Mouse (Mus musculus): ENCODE data around the gene Ciart. TPM values are rescaled to one million over a fixed set of nuclear protein-coding genes. Genes with fewer than 3 reads are reported as not detected.
A peak's percentile ranks its signal among the peaks of the same experiment; 100 is the strongest.

Ciart gene
- polyA plus RNA-seq, 1 experiment: 4.4 TPM

DNA sequence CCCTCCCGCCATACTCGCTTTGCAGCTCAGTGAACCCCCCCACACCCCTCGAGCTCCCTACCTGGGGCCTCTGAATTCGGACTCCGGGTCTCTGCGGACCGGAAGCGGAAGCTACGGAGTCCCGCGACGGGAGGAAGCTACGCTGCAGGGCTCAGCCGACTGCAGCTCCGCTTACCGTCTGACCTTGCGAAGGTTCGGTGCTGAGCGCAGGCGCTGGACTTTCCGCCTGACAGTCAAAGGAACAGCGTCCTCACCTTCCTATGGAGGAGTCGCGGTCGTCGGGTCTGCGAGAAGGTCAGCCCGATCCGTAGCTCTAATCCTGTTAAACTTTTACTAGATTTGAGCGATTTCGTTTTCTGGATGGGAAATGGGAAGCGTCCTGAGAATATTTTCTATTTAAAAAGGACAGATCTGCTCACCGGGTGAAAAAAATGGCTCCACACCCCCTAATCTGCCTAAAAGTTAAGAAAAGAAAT is 10.6 kb downstream of the Ciart start, which contains the start of gene Mrps21:
Gene Mrps21 (minus strand): TSS at position 128 of the 476 bp plus-strand sequence.
- Histone ChIP-seq H3K79me3 (ENCODE audit: low read depth) (peaks cover 13% of the 10 kb centered on the region), H3K27me3 (ENCODE audit: control insufficient read depth, insufficient read depth, insufficient read length) (no peaks in the 10 kb centered on the region), H3K36me3 (ENCODE audit: control insufficient read depth, insufficient read depth) (peaks cover 10% of the 10 kb centered on the region), H3K79me2 (ENCODE audit: control insufficient read depth, insufficient read depth) (peaks cover 63% of the 10 kb centered on the region), H3K4me3 (ENCODE audit: insufficient read depth, poor library complexity, severe bottlenecking) (peak within 1 kb of the TSS; percentile 70), H3ac (ENCODE audit: control insufficient read depth, insufficient read length, low read depth) (peak within 1 kb of the TSS; percentile 18)
- no peak for TF ChIP-seq CTCF (IDR thresholded peaks at IDR 0.05; ENCODE audit: control insufficient read depth, insufficient read depth, insufficient read length)
- no peak for TF ChIP-seq USF1 (IDR thresholded peaks at IDR 0.05; ENCODE audit: low read depth)
- TF ChIP-seq MYOG (IDR thresholded peaks at IDR 0.05; ENCODE audit: control insufficient read depth, extremely low read depth, insufficient read length): no peak
- no peak for TF ChIP-seq MAX (IDR thresholded peaks at IDR 0.05)
- TF ChIP-seq CEBPB (IDR thresholded peaks at IDR 0.05; ENCODE audit: low read depth): no peak
- TF ChIP-seq MYOD1 (IDR thresholded peaks at IDR 0.05; ENCODE audit: control insufficient read depth, insufficient read length, low read depth): no peak
- TF ChIP-seq FOSL1 (IDR thresholded peaks at IDR 0.05; ENCODE audit: insufficient read depth, low read length, poor library complexity, severe bottlenecking): no peak

DNA sequence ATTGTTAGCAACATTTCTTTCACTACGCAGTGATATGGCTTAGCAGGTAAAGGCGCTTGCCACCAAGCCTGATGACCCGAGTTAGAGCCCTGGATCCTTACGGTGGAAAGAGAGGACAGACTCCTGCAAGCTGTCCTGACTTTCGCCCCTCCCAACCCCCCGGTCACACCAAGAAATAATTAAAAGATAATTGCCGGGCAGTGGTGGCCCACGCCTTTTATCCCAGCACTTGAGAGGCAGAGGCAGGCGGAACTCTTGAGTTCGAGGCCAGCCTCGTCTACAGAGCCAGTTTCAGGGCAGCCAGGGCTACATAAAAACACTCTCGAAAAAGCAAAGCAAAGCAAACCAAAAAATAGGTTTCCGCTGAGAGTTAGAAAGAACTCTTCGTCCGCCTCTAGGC is 11.1 kb downstream of the Ciart start:
- no peak for TF ChIP-seq USF1 (IDR thresholded peaks at IDR 0.05; ENCODE audit: low read depth)
- TF ChIP-seq MYOG (IDR thresholded peaks at IDR 0.05; ENCODE audit: control insufficient read depth, extremely low read depth, insufficient read length): no peak
- TF ChIP-seq MYOD1 (IDR thresholded peaks at IDR 0.05; ENCODE audit: control insufficient read depth, insufficient read length, low read depth): no peak
- TF ChIP-seq CTCF (IDR thresholded peaks at IDR 0.05; ENCODE audit: control insufficient read depth, insufficient read depth, insufficient read length): no peak
- TF ChIP-seq CEBPB (IDR thresholded peaks at IDR 0.05; ENCODE audit: low read depth): no peak
- TF ChIP-seq FOSL1 (IDR thresholded peaks at IDR 0.05; ENCODE audit: insufficient read depth, low read length, poor library complexity, severe bottlenecking): no peak
- no peak for TF ChIP-seq MAX (IDR thresholded peaks at IDR 0.05)
- H3K79me2 ChIP-seq (ENCODE audit: control insufficient read depth, insufficient read depth): peaks cover 63% of the 10 kb centered on the region
- H3K79me3 ChIP-seq (ENCODE audit: low read depth): peaks cover 13% of the 10 kb centered on the region
- H3K27me3 ChIP-seq (ENCODE audit: control insufficient read depth, insufficient read depth, insufficient read length): no peaks in the 10 kb centered on the region
- H3ac ChIP-seq (ENCODE audit: control insufficient read depth, insufficient read length, low read depth): peak overlapping the region; percentile 10
- peaks cover 13% of the 10 kb centered on the region for H3K36me3 ChIP-seq (ENCODE audit: control insufficient read depth, insufficient read depth)
- peak overlapping the region; percentile 70 for H3K4me3 ChIP-seq (ENCODE audit: insufficient read depth, poor library complexity, severe bottlenecking)

DNA sequence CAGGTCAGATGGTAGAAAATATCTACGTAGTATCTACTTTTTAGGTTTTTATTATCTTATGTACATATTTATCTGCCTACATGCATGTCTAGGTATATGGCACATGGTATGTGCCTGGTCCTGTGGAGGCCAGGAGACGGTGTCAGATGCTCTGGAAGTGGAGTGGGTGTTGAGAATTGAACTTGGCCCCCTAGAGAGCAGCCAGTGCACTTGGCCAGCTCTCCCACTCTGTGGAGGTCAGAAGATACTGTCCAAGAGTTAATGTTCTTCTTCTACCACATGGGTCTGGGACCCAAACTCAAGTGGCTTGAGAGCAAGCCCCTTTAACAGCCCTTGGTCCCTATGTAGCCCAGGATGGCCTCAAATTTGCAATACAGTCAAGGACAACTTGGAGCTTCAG is 14.6 kb downstream of the Ciart start:
- Histone ChIP-seq H3K27me3 (ENCODE audit: control insufficient read depth, insufficient read depth, insufficient read length) (no peaks in the 10 kb centered on the region), H3K4me3 (ENCODE audit: insufficient read depth, poor library complexity, severe bottlenecking) (no peak overlapping the region), H3K36me3 (ENCODE audit: control insufficient read depth, insufficient read depth) (peaks cover 18% of the 10 kb centered on the region), H3K79me2 (ENCODE audit: control insufficient read depth, insufficient read depth) (peaks cover 48% of the 10 kb centered on the region), H3K79me3 (ENCODE audit: low read depth) (peaks cover 13% of the 10 kb centered on the region), H3ac (ENCODE audit: control insufficient read depth, insufficient read length, low read depth) (no peak overlapping the region)
- no peak for TF ChIP-seq CTCF (IDR thresholded peaks at IDR 0.05; ENCODE audit: control insufficient read depth, insufficient read depth, insufficient read length)
- TF ChIP-seq FOSL1 (IDR thresholded peaks at IDR 0.05; ENCODE audit: insufficient read depth, low read length, poor library complexity, severe bottlenecking): no peak
- TF ChIP-seq CEBPB (IDR thresholded peaks at IDR 0.05; ENCODE audit: low read depth): no peak
- no peak for TF ChIP-seq MYOG (IDR thresholded peaks at IDR 0.05; ENCODE audit: control insufficient read depth, extremely low read depth, insufficient read length)
- TF ChIP-seq MAX (IDR thresholded peaks at IDR 0.05): no peak
- TF ChIP-seq MYOD1 (IDR thresholded peaks at IDR 0.05; ENCODE audit: control insufficient read depth, insufficient read length, low read depth): no peak
- TF ChIP-seq USF1 (IDR thresholded peaks at IDR 0.05; ENCODE audit: low read depth): no peak

DNA sequence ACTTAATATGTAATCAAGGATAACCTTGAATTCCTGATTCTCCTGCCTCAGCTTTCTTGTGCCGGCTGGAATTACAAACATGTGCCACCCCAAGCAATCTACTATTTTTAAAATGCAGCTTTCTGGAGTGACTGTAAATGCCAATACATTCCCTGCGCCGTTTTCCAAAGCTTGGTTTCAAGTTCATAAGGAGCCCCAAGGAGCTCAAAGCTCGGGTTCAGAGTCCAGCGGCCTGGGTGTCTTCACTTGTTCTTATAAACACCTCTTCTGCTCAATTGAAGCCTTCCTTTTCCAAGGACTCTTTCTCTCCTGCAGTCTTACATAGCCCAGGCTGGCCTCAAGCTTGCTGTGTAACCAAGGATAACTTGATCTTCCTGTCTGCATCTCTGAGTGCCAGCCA is 16.0 kb downstream of the Ciart start:
- TF ChIP-seq USF1 (IDR thresholded peaks at IDR 0.05; ENCODE audit: low read depth) (no peak), CEBPB (IDR thresholded peaks at IDR 0.05; ENCODE audit: low read depth) (no peak), MYOD1 (IDR thresholded peaks at IDR 0.05; ENCODE audit: control insufficient read depth, insufficient read length, low read depth) (no peak), MYOG (IDR thresholded peaks at IDR 0.05; ENCODE audit: control insufficient read depth, extremely low read depth, insufficient read length) (no peak), FOSL1 (IDR thresholded peaks at IDR 0.05; ENCODE audit: insufficient read depth, low read length, poor library complexity, severe bottlenecking) (no peak)
- no peaks in the 10 kb centered on the region for H3K27me3 ChIP-seq (ENCODE audit: control insufficient read depth, insufficient read depth, insufficient read length)
- no peak overlapping the region for H3K4me3 ChIP-seq (ENCODE audit: insufficient read depth, poor library complexity, severe bottlenecking)
- peaks cover 7% of the 10 kb centered on the region for H3K79me3 ChIP-seq (ENCODE audit: low read depth)
- H3ac ChIP-seq (ENCODE audit: control insufficient read depth, insufficient read length, low read depth): no peak overlapping the region
- peaks cover 35% of the 10 kb centered on the region for H3K79me2 ChIP-seq (ENCODE audit: control insufficient read depth, insufficient read depth)
- H3K36me3 ChIP-seq (ENCODE audit: control insufficient read depth, insufficient read depth): peaks cover 18% of the 10 kb centered on the region

DNA sequence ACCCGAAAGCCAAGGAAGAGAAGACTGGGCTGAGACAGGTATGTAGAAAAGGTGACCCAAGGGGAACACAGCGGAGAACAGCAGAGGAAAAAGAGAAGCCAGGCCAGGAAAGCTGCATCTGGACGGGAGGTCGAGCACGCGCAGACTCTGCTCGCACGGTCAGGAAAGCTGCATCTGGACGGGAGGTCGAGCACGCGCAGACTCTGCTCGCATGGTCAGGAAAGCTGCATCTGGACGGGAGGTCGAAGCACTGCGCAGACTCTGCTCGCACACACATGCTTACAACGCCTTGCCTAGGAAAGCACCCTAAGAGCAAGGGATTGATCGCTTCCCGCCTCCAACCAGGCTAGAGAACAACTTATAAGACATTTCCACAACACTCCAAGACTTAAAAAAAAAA is 16.5 kb downstream of the Ciart start:
- H3K27me3 ChIP-seq (ENCODE audit: control insufficient read depth, insufficient read depth, insufficient read length): no peaks in the 10 kb centered on the region
- TF ChIP-seq USF1 (IDR thresholded peaks at IDR 0.05; ENCODE audit: low read depth) (no peak), CEBPB (IDR thresholded peaks at IDR 0.05; ENCODE audit: low read depth) (no peak), FOSL1 (IDR thresholded peaks at IDR 0.05; ENCODE audit: insufficient read depth, low read length, poor library complexity, severe bottlenecking) (no peak), CTCF (IDR thresholded peaks at IDR 0.05; ENCODE audit: control insufficient read depth, insufficient read depth, insufficient read length) (no peak), MYOG (IDR thresholded peaks at IDR 0.05; ENCODE audit: control insufficient read depth, extremely low read depth, insufficient read length) (no peak), MYOD1 (IDR thresholded peaks at IDR 0.05; ENCODE audit: control insufficient read depth, insufficient read length, low read depth) (no peak), MAX (IDR thresholded peaks at IDR 0.05) (no peak)

DNA sequence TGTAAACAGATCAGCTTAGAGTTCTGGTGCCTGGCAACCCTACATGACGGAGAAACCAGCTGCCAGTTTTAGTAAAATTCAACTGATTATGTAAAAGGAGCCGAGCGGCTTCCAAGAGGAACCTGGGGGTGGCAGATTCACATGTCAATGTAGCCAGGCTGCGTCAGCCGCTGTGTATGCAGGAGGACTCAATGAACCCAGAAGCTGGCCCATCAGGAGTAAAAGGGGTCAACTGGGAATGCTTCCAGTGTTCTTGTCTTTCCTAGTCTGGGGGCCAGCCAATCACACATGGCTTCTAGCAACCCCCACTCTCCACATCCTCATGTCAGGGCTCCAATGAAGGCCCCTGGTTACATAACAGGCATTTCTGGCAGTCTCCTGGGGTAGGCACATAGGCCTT is 17.0 kb downstream of the Ciart start:
- Histone ChIP-seq H3ac (ENCODE audit: control insufficient read depth, insufficient read length, low read depth) (no peak overlapping the region), H3K79me3 (ENCODE audit: low read depth) (no peaks in the 10 kb centered on the region), H3K27me3 (ENCODE audit: control insufficient read depth, insufficient read depth, insufficient read length) (no peaks in the 10 kb centered on the region), H3K79me2 (ENCODE audit: control insufficient read depth, insufficient read depth) (peaks cover 25% of the 10 kb centered on the region), H3K36me3 (ENCODE audit: control insufficient read depth, insufficient read depth) (peaks cover 18% of the 10 kb centered on the region), H3K4me3 (ENCODE audit: insufficient read depth, poor library complexity, severe bottlenecking) (no peak overlapping the region)
- no peak for TF ChIP-seq CEBPB (IDR thresholded peaks at IDR 0.05; ENCODE audit: low read depth)

More for the DNA sequence above, 16.5 kb downstream of the Ciart start:
- Histone ChIP-seq H3K79me2 (ENCODE audit: control insufficient read depth, insufficient read depth) (peaks cover 30% of the 10 kb centered on the region), H3ac (ENCODE audit: control insufficient read depth, insufficient read length, low read depth) (no peak overlapping the region), H3K4me3 (ENCODE audit: insufficient read depth, poor library complexity, severe bottlenecking) (no peak overlapping the region), H3K36me3 (ENCODE audit: control insufficient read depth, insufficient read depth) (peaks cover 18% of the 10 kb centered on the region), H3K79me3 (ENCODE audit: low read depth) (peaks cover 3% of the 10 kb centered on the region)
